Mouse (Mus musculus) kidney, adult 18-20 months (tissue): Measurements from ENCODE around the gene Cct3.
A peak's percentile ranks its signal among the peaks of the same experiment; 100 is the strongest.
"Not testable (repeated sequence)": the region's sequence is repeated elsewhere in the genome, so short reads cannot be mapped to it uniquely, and the experiment has no call there.

ENCODE experiments used
- DNase-seq: peaks from one replicate; pipeline ENCODE4 v3.0.0; 2021

Cct3 gene

GRCm38 (mm10) chr3:88296561-88297318 lies at the start of gene Cct3, which contains the start of gene Tsacc:
Gene Cct3 (plus strand): TSS chr3:88297116.
Gene Tsacc (minus strand): TSS chr3:88296999.
- peak; percentile 95 for DNase-seq

GRCm38 (mm10) chr3:88247666-88248065 lies 49.2 kb upstream of the Cct3 start:
- DNase-seq, result no peak

GRCm38 (mm10) chr3:88248406-88248805 lies 48.5 kb upstream of the Cct3 start:
- DNase-seq, result no peak

GRCm38 (mm10) chr3:88252739-88253138 lies 44.2 kb upstream of the Cct3 start:
- no peak for DNase-seq

GRCm38 (mm10) chr3:88254268-88254926 lies 42.5 kb upstream of the Cct3 start, which contains the start of gene Rhbg:
Gene Rhbg (minus strand): TSS chr3:88254709.
- DNase-seq, result peak; percentile 84

- no peak for DNase-seq
Observed at GRCm38 (mm10) chr3:88255950-88256349, 41.0 kb upstream of the Cct3 start.

GRCm38 (mm10) chr3:88256382-88256781 lies 40.5 kb upstream of the Cct3 start:
- no peak for DNase-seq

- DNase-seq, result no peak
Observed at GRCm38 (mm10) chr3:88262346-88262745, 34.6 kb upstream of the Cct3 start.

- DNase-seq, result not testable (repeated sequence)
Observed at GRCm38 (mm10) chr3:88268014-88268413, 28.9 kb upstream of the Cct3 start.

GRCm38 (mm10) chr3:88268991-88269390 lies 27.9 kb upstream of the Cct3 start:
- DNase-seq, result no peak

GRCm38 (mm10) chr3:88271298-88271697 lies 25.6 kb upstream of the Cct3 start:
- DNase-seq, result not testable (repeated sequence)

- DNase-seq, result no peak
Observed at GRCm38 (mm10) chr3:88271859-88272258, 25.1 kb upstream of the Cct3 start.

- no peak for DNase-seq
Observed at GRCm38 (mm10) chr3:88274002-88274401, 22.9 kb upstream of the Cct3 start.

- no peak for DNase-seq
Observed at GRCm38 (mm10) chr3:88276121-88276520, 20.8 kb upstream of the Cct3 start.

- DNase-seq, result peak; percentile 49
Observed at GRCm38 (mm10) chr3:88276529-88277143, 20.3 kb upstream of the Cct3 start.

GRCm38 (mm10) chr3:88280035-88280434 lies 16.9 kb upstream of the Cct3 start:
- DNase-seq, result no peak

GRCm38 (mm10) chr3:88281141-88281916 lies 15.6 kb upstream of the Cct3 start:
- not testable (repeated sequence) for DNase-seq

GRCm38 (mm10) chr3:88284815-88285564 lies 11.9 kb upstream of the Cct3 start:
- not testable (repeated sequence) for DNase-seq

- DNase-seq, result not testable (repeated sequence)
Observed at GRCm38 (mm10) chr3:88285565-88285895, 11.4 kb upstream of the Cct3 start.

GRCm38 (mm10) chr3:88287110-88287509 lies 9.8 kb upstream of the Cct3 start, which contains the start of gene Gm38392:
Gene Gm38392 (minus strand): TSS chr3:88287210.
- no peak for DNase-seq

- not testable (repeated sequence) for DNase-seq
Observed at GRCm38 (mm10) chr3:88288133-88288713, 8.7 kb upstream of the Cct3 start.

GRCm38 (mm10) chr3:88291970-88292369 lies 4.9 kb upstream of the Cct3 start:
- peak; percentile 17 for DNase-seq
